Mouse (Mus musculus): ENCODE measurements around the gene Yod1. TPM values are rescaled to one million over a fixed set of nuclear protein-coding genes. Genes with fewer than 3 reads are reported as not detected.

The Yod1 gene
- polyA plus RNA-seq, 1 experiment from 2014 or later: 11.5 TPM

- peak; percentile 82 for ATAC-seq (ENCODE audit: insufficient number of reproducible peaks, low FRiP score, low TSS enrichment, low read depth)
- H3K27ac ChIP-seq: peak within 1 kb of the TSS; percentile 82
These were observed 1.4 kb upstream of the Yod1 start, which contains the start of gene Gm29427 for GRCm38 (mm10) chr1:130715561-130716217. Gm29427 (minus strand) TSS chr1:130715799.

GRCm38 (mm10) chr1:130716218-130716512 is 962 bp upstream of the Yod1 start:
- H3K36me3 ChIP-seq: peaks cover 6% of the 10 kb centered on the region; the same call in 1 of the 2 replicates
- H3K9me3 ChIP-seq: no peaks in the 10 kb centered on the region
- 2% methylated on average over 3 of the region's 3 CpGs for WGBS
- H3K4me3 ChIP-seq: peak overlapping the region; percentile 95
- peaks cover 15% of the 10 kb centered on the region; the same call in 1 of the 2 replicates for H3K4me1 ChIP-seq
- H3K4me2 ChIP-seq: peak overlapping the region; percentile 93
- H3K9ac ChIP-seq: peak overlapping the region; percentile 96
- H3K27ac ChIP-seq: peak overlapping the region; percentile 82
- no peak for ATAC-seq (ENCODE audit: insufficient number of reproducible peaks, low FRiP score, low TSS enrichment, low read depth)
- H3K27me3 ChIP-seq: no peaks in the 10 kb centered on the region

More at GRCm38 (mm10) chr1:130715561-130716217, 1.4 kb upstream of the Yod1 start, which contains the start of gene Gm29427:
- peak within 1 kb of the TSS; percentile 93 for H3K4me2 ChIP-seq
- peaks cover 15% of the 10 kb centered on the region; the same call in 1 of the 2 replicates for H3K4me1 ChIP-seq
- H3K36me3 ChIP-seq: peaks cover 6% of the 10 kb centered on the region; the same call in 1 of the 2 replicates
- H3K4me3 ChIP-seq: peak within 1 kb of the TSS; percentile 95
- H3K27me3 ChIP-seq: no peaks in the 10 kb centered on the region
- H3K9ac ChIP-seq: peak within 1 kb of the TSS; percentile 96
- under 1% methylated on average over 36 of the region's 38 CpGs for WGBS
- H3K9me3 ChIP-seq: no peaks in the 10 kb centered on the region

- Histone ChIP-seq H3K27me3 (no peaks in the 10 kb centered on the region), H3K9me3 (no peaks in the 10 kb centered on the region), H3K4me1 (peaks cover 15% of the 10 kb centered on the region; the same call in 1 of the 2 replicates), H3K4me3 (peak overlapping the region; percentile 95), H3K4me2 (peak overlapping the region; percentile 93), H3K27ac (peak overlapping the region; percentile 82), H3K9ac (peak overlapping the region; percentile 96), H3K36me3 (peaks cover 6% of the 10 kb centered on the region; the same call in 1 of the 2 replicates)
- under 1% methylated on average over 42 of the region's 42 CpGs for WGBS
- no peak for ATAC-seq (ENCODE audit: insufficient number of reproducible peaks, low FRiP score, low TSS enrichment, low read depth)
These were observed 425 bp upstream of the Yod1 start for GRCm38 (mm10) chr1:130716513-130717290.

GRCm38 (mm10) chr1:130724206-130724605 is 7.1 kb downstream of the Yod1 start:
- no peak for ATAC-seq (ENCODE audit: insufficient number of reproducible peaks, low FRiP score, low TSS enrichment, low read depth)
- WGBS: 82% methylated on average over 5 of the region's 5 CpGs

GRCm38 (mm10) chr1:130726396-130726795 is 9.3 kb downstream of the Yod1 start:
- no peak for ATAC-seq (ENCODE audit: insufficient number of reproducible peaks, low FRiP score, low TSS enrichment, low read depth)
- no peak overlapping the region for H3K27ac ChIP-seq
- H3K4me3 ChIP-seq: no peak overlapping the region
- H3K27me3 ChIP-seq: no peaks in the 10 kb centered on the region
- H3K36me3 ChIP-seq: no peaks in the 10 kb centered on the region
- H3K9ac ChIP-seq: no peak overlapping the region
- 0 out of 2 replicates have a peak, but pooled peaks cover under 1% of the 10 kb centered on the region for H3K4me1 ChIP-seq
- WGBS: 89% methylated on average over 2 of the region's 2 CpGs
- H3K9me3 ChIP-seq: no peaks in the 10 kb centered on the region
- no peak overlapping the region for H3K4me2 ChIP-seq

More at GRCm38 (mm10) chr1:130724206-130724605, 7.1 kb downstream of the Yod1 start:
- no peak overlapping the region for H3K27ac ChIP-seq
- H3K4me1 ChIP-seq: no peaks in the 10 kb centered on the region
- no peak overlapping the region for H3K4me2 ChIP-seq
- no peaks in the 10 kb centered on the region for H3K9me3 ChIP-seq
- no peak overlapping the region for H3K4me3 ChIP-seq
- no peaks in the 10 kb centered on the region for H3K27me3 ChIP-seq
- peaks cover 4% of the 10 kb centered on the region; the same call in 1 of the 2 replicates for H3K36me3 ChIP-seq
- H3K9ac ChIP-seq: no peak overlapping the region

- Histone ChIP-seq H3K4me2 (no peak overlapping the region), H3K27ac (no peak overlapping the region), H3K9ac (no peak overlapping the region), H3K36me3 (no peaks in the 10 kb centered on the region), H3K4me3 (no peak overlapping the region), H3K9me3 (no peaks in the 10 kb centered on the region), H3K27me3 (no peaks in the 10 kb centered on the region), H3K4me1 (peaks cover 7% of the 10 kb centered on the region)
- no peak for ATAC-seq (ENCODE audit: insufficient number of reproducible peaks, low FRiP score, low TSS enrichment, low read depth)
- WGBS: 71% methylated on average over 1 of the region's 1 CpGs
These were observed 10.9 kb downstream of the Yod1 start for GRCm38 (mm10) chr1:130728070-130728469.

GRCm38 (mm10) chr1:130728708-130729107 is 11.6 kb downstream of the Yod1 start:
- Histone ChIP-seq H3K4me2 (no peak overlapping the region), H3K9me3 (no peaks in the 10 kb centered on the region), H3K9ac (no peak overlapping the region), H3K4me3 (no peak overlapping the region), H3K4me1 (peaks cover 7% of the 10 kb centered on the region), H3K27me3 (no peaks in the 10 kb centered on the region), H3K27ac (no peak overlapping the region), H3K36me3 (no peaks in the 10 kb centered on the region)
- 78% methylated on average over 3 of the region's 3 CpGs for WGBS
- no peak for ATAC-seq (ENCODE audit: insufficient number of reproducible peaks, low FRiP score, low TSS enrichment, low read depth)

- Histone ChIP-seq H3K27ac (no peak within 1 kb of the TSS), H3K27me3 (no peaks in the 10 kb centered on the region), H3K36me3 (no peaks in the 10 kb centered on the region), H3K4me3 (no peak within 1 kb of the TSS), H3K4me2 (no peak within 1 kb of the TSS), H3K9me3 (no peaks in the 10 kb centered on the region), H3K4me1 (peaks cover 7% of the 10 kb centered on the region), H3K9ac (no peak within 1 kb of the TSS)
- WGBS: 72% methylated on average over 2 of the region's 2 CpGs
- no peak for ATAC-seq (ENCODE audit: insufficient number of reproducible peaks, low FRiP score, low TSS enrichment, low read depth)
These were observed 12.0 kb downstream of the Yod1 start, which contains the start of gene Pfkfb2 for GRCm38 (mm10) chr1:130729153-130729552. Pfkfb2 (minus strand) TSS chr1:130729253.

GRCm38 (mm10) chr1:130731741-130732337 is 14.7 kb downstream of the Yod1 start, which contains the start of gene AA986860:
AA986860 (plus strand) TSS chr1:130731976.
- Histone ChIP-seq H3K4me3 (0 out of 2 replicates have a peak within 1 kb of the TSS, but pooled peaks have one; percentile 5), H3K9me3 (no peaks in the 10 kb centered on the region), H3K27me3 (no peaks in the 10 kb centered on the region), H3K36me3 (no peaks in the 10 kb centered on the region), H3K4me1 (peaks cover 7% of the 10 kb centered on the region), H3K27ac (no peak within 1 kb of the TSS), H3K4me2 (peak within 1 kb of the TSS; percentile 25; the same call in 1 of the 2 replicates), H3K9ac (no peak within 1 kb of the TSS)
- no peak for ATAC-seq (ENCODE audit: insufficient number of reproducible peaks, low FRiP score, low TSS enrichment, low read depth)
- 5% methylated on average over 10 of the region's 10 CpGs for WGBS

- no peak overlapping the region for H3K27ac ChIP-seq
- 85% methylated on average over 13 of the region's 13 CpGs for WGBS
- no peak overlapping the region for H3K4me3 ChIP-seq
- ATAC-seq (ENCODE audit: insufficient number of reproducible peaks, low FRiP score, low TSS enrichment, low read depth): no peak
- no peaks in the 10 kb centered on the region for H3K27me3 ChIP-seq
- no peaks in the 10 kb centered on the region for H3K36me3 ChIP-seq
- H3K4me1 ChIP-seq: peaks cover 9% of the 10 kb centered on the region
- no peak overlapping the region for H3K9ac ChIP-seq
- H3K9me3 ChIP-seq: no peaks in the 10 kb centered on the region
- no peak overlapping the region for H3K4me2 ChIP-seq
These were observed 15.9 kb downstream of the Yod1 start for GRCm38 (mm10) chr1:130732706-130733658.

- no peak for ATAC-seq (ENCODE audit: insufficient number of reproducible peaks, low FRiP score, low TSS enrichment, low read depth)
- Histone ChIP-seq H3K27ac (no peak overlapping the region), H3K9ac (no peak overlapping the region), H3K4me3 (no peak overlapping the region), H3K4me2 (no peak overlapping the region), H3K27me3 (no peaks in the 10 kb centered on the region), H3K4me1 (peaks cover 9% of the 10 kb centered on the region), H3K36me3 (no peaks in the 10 kb centered on the region), H3K9me3 (no peaks in the 10 kb centered on the region)
- WGBS: 85% methylated on average over 4 of the region's 4 CpGs
These were observed 16.5 kb downstream of the Yod1 start for GRCm38 (mm10) chr1:130733671-130734070.

Data from limb, embryonic 15.5 days (tissue).